Mouse (Mus musculus) embryonic facial prominence, embryonic 14.5 days (tissue): ENCODE data around the gene Ttc29. TPM values are rescaled to one million over a fixed set of nuclear protein-coding genes. Genes with fewer than 3 reads are reported as not detected.

ENCODE experiments used
- ATAC-seq: fragments of 200-750 bp; cut with Nextera tagmentation; 2 replicates; pipeline ENCODE4 v1.8.0; 2017; ENCODE audit warnings: low read depth, moderate number of reproducible peaks, moderate TSS enrichment
- DNase-seq: peaks from one replicate; pipeline ENCODE4 v3.0.0-alpha.2; 2015; ENCODE audit warnings: low spot score
- H3K27ac ChIP-seq: fragments of 300-500 bp; sonication (generic); replicated peaks from 2 replicates; pipeline ENCODE4 v1.5.1; 2014; ENCODE audit warnings: low read depth, mild to moderate bottlenecking, low read length, moderate library complexity
- H3K27me3 ChIP-seq: fragments of 300-500 bp; sonication (generic); replicated peaks from 2 replicates; pipeline ENCODE4 v1.6.1; 2014; ENCODE audit warnings: low read length; ENCODE audit not compliant: control insufficient read depth, insufficient read depth
- H3K36me3 ChIP-seq: fragments of 300-500 bp; sonication (generic); 2 replicates; pipeline ENCODE4 v1.6.1; 2014; ENCODE audit warnings: low read length, mixed read lengths; ENCODE audit not compliant: control insufficient read depth, insufficient read depth
- H3K4me1 ChIP-seq: fragments of 300-500 bp; sonication (generic); 2 replicates; pipeline ENCODE4 v1.6.1; 2014; ENCODE audit warnings: antibody characterized with exemption, low read length; ENCODE audit not compliant: control insufficient read depth, insufficient read depth
- H3K4me2 ChIP-seq: fragments of 300-500 bp; sonication (generic); 2 replicates; pipeline ENCODE4 v1.6.1; 2014; ENCODE audit warnings: low read depth, mild to moderate bottlenecking, low read length, moderate library complexity, mixed read lengths
- H3K4me3 ChIP-seq: fragments of 300-500 bp; sonication (generic); 2 replicates; pipeline ENCODE4 v1.5.1; 2014; ENCODE audit warnings: low read depth, mild to moderate bottlenecking, low read length
- H3K9ac ChIP-seq: fragments of 300-500 bp; sonication (generic); 2 replicates; pipeline ENCODE4 v1.6.1; 2014; ENCODE audit warnings: low read depth, mild to moderate bottlenecking, low read length, moderate library complexity, mixed read lengths
- H3K9me3 ChIP-seq: fragments of 300-500 bp; sonication (generic); 2 replicates; pipeline ENCODE4 v1.6.1; 2016; ENCODE audit warnings: low read length; ENCODE audit not compliant: control insufficient read depth
- WGBS: fragments of 180-500 bp; shearing (Covaris S2); extraction: QIAGEN DNeasy Blood & Tissue Kit; methylation state at CpG from one replicate; pipeline ENCODE4 v1.1.7; 2014; 5-methylcytosine and 5-hydroxymethylcytosine counted together
- polyA plus RNA-seq: library from polyadenylated mRNA; unstranded; fragments of >200 nt; fragmentation: Nextera tagmentation; extraction: Ambion mirVana; gene quantifications from 2 replicates; pipeline ENCODE4 v1.2.1, GENCODE M21; 2014

Ttc29 gene
- polyA plus RNA-seq, 1 experiment from 2014 or later, result 2.2 TPM

GRCm38 (mm10) chr8:78323391-78323790 lies 110.3 kb downstream of the Ttc29 start:
- H3K9me3 ChIP-seq, result no peaks in the 10 kb centered on the region
- no peak overlapping the region for H3K27ac ChIP-seq
- H3K36me3 ChIP-seq, result no peaks in the 10 kb centered on the region
- no peaks in the 10 kb centered on the region for H3K4me1 ChIP-seq
- no peak overlapping the region for H3K9ac ChIP-seq
- WGBS, result 82% methylated on average over 3 of the region's 3 CpGs
- no peaks in the 10 kb centered on the region for H3K27me3 ChIP-seq
- H3K4me2 ChIP-seq, result no peak overlapping the region
- ATAC-seq (no peak), DNase-seq (no peak)
- H3K4me3 ChIP-seq, result no peak overlapping the region

DNA sequence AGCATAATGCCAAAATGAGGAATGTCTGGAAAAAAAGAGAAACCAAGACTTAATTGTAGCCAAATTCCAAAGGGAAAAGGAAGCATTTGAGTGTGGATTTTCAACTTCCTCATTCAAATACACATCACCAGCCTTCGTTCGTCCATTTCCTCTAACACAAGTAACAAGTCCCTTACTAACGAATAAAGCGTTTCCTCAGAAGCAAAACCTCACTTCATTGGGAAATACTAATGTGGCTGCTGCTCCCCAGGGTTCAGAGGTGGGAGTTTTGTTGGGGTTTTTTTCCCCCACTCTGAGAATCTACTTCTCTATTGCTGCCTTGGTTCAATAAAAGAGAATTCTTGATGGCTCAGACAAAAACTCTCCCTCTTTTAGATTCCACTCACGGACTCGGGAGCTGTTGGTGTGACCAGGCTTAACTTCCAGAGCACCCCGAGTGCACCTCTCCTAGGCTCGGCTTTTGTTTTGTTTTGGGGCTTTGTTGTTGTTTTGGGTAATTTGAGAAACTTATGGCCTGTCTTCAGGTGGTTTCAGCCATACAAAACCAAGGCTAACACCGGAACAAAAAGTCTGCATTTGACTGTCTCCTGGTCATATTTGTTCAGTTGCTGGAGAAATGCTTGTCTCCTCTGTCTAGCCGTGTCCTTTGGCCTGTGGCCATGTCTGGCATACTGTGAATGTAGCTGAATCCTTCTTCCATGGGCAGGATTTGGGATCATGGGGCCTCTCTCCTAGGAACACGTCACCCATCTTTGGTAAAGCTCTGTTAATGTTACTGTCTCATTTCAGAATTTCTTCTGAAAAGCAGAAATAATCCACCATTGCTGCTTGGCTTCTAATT lies 127.8 kb downstream of the Ttc29 start:
- no peak overlapping the region for H3K4me2 ChIP-seq
- H3K4me1 ChIP-seq, result no peaks in the 10 kb centered on the region
- 52% methylated on average over 11 of the region's 11 CpGs for WGBS
- H3K36me3 ChIP-seq, result no peaks in the 10 kb centered on the region
- DNase-seq, result no peak
- H3K9me3 ChIP-seq, result no peaks in the 10 kb centered on the region
- H3K27me3 ChIP-seq, result no peaks in the 10 kb centered on the region
- H3K9ac ChIP-seq, result no peak overlapping the region
- H3K4me3 ChIP-seq, result no peak overlapping the region
- H3K27ac ChIP-seq, result no peak overlapping the region
- no peak for ATAC-seq

DNA sequence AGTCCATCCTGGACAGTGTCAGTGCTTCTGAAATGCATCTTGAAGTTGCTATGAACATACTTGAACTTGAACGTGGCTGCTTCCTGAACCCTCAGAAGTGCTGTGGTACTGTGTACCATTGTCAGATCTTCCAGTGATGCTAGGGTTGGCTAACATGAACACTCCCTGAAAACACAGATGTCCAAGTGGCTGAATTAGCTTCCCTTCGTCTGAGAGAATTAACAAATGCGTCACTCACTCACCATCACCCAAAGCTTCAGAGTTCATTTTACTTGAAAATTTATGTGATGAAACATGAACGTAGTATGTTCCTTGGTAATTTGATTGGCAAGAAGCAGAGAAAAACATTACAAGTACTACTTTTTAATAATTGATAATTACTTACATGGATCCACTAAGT lies 129.1 kb downstream of the Ttc29 start:
- DNase-seq (no peak), ATAC-seq (no peak)
- no peaks in the 10 kb centered on the region for H3K27me3 ChIP-seq
- no peak overlapping the region for H3K27ac ChIP-seq
- H3K9ac ChIP-seq, result no peak overlapping the region
- no peaks in the 10 kb centered on the region for H3K9me3 ChIP-seq
- WGBS, result 73% methylated on average over 4 of the region's 4 CpGs
- H3K4me2 ChIP-seq, result no peak overlapping the region
- no peaks in the 10 kb centered on the region for H3K4me1 ChIP-seq
- no peaks in the 10 kb centered on the region for H3K36me3 ChIP-seq
- H3K4me3 ChIP-seq, result no peak overlapping the region

DNA sequence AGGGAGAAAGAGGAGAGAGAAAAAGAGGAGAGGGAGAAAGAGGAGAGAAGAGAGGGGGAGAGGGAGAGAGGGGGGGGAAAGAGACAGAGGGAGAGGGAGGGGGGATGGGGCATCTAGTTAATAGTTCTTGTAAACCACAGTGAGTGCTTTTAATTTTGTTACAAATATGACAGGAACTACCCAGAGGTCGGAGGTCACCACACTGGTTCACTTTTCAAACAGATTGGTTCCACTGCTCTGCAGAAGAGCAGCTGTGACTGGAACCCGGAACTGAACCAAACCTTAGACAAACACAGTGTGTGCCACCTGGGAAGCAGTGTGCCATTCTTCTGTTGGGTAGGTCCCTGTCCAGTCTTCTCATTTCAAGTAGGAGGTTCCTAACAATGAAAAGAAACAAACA lies 130.9 kb downstream of the Ttc29 start:
- Histone ChIP-seq H3K4me3 (no peak overlapping the region), H3K9ac (no peak overlapping the region), H3K36me3 (no peaks in the 10 kb centered on the region), H3K27me3 (no peaks in the 10 kb centered on the region), H3K9me3 (no peaks in the 10 kb centered on the region), H3K4me1 (no peaks in the 10 kb centered on the region), H3K27ac (no peak overlapping the region), H3K4me2 (no peak overlapping the region)
- no peak for DNase-seq
- WGBS, result 39% methylated on average over 2 of the region's 2 CpGs
- no peak for ATAC-seq

DNA sequence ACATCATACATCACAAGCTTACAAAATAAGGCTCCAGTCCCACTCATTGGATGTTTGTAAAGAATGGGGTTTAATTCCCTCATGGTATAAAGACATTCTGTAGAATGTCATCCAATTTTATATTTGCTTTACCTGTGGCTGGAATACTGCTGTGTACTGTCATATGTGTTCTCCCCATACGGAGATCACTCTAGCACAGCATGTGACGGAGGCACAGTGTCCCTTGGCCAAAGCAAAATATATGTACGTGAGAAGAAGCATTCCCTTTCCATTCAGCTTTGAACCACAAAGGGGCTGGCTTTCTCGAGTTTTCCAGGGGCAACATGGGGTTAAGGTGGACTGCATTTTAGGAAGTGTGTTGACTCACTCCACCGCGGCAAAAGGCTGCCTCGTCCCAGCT lies 132.6 kb downstream of the Ttc29 start:
- H3K27ac ChIP-seq, result no peak overlapping the region
- 39% methylated on average over 7 of the region's 7 CpGs for WGBS
- H3K9me3 ChIP-seq, result no peaks in the 10 kb centered on the region
- no peak overlapping the region for H3K9ac ChIP-seq
- no peak for ATAC-seq
- no peak overlapping the region for H3K4me2 ChIP-seq
- H3K36me3 ChIP-seq, result no peaks in the 10 kb centered on the region
- no peak for DNase-seq
- no peaks in the 10 kb centered on the region for H3K4me1 ChIP-seq
- no peaks in the 10 kb centered on the region for H3K27me3 ChIP-seq
- H3K4me3 ChIP-seq, result no peak overlapping the region

DNA sequence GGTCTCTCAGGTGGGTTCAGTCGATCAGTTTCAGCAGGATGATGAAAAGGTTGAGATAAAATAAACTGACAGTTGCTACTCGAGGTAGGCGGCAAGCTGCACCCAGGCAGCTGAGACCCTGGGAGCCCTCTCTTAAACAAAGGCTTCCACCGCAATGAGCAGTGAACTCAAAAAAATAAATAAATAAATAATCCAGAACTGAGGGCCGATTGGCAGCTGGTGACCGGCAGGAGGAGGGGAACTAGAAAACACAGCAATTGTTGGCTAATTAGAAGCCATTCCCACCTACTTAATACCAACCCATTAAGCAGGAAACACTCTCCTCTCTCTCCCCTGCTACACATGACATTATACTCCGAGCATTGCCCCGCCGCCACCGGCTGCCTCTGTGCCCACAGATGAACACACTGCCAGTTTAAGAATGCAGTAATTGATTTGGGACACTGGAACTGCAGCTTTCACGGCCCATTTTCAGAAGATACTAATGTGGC lies 133.1 kb downstream of the Ttc29 start:
- peak; percentile 60; the same call in 1 of the 2 replicates for ATAC-seq
- Histone ChIP-seq H3K9ac (no peak overlapping the region), H3K36me3 (no peaks in the 10 kb centered on the region), H3K27ac (no peak overlapping the region), H3K4me2 (no peak overlapping the region), H3K4me3 (no peak overlapping the region), H3K27me3 (no peaks in the 10 kb centered on the region), H3K9me3 (no peaks in the 10 kb centered on the region), H3K4me1 (no peaks in the 10 kb centered on the region)
- peak; percentile 35 for DNase-seq
- 27% methylated on average over 11 of the region's 11 CpGs for WGBS

DNA sequence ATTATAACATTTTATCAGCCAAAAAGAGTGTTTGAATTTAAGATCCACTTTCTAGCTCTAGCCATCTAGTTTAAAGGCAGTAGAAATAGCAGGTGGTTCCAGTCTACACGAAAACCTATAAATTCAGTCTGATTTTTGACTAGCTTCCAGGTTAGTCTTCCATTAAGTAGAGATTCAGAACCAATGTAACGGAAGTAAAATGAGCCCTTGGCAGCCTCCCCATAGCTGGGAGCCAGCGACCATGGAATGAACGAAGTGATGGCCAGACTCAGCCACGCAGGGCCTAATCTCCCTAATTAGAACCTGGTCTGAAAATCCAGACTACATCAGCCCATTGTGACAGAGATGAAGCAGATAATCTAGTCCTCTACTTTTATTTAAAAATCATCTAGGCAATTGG lies 140.8 kb downstream of the Ttc29 start:
- no peak for DNase-seq
- no peak for ATAC-seq
- no peak overlapping the region for H3K27ac ChIP-seq
- H3K27me3 ChIP-seq, result no peaks in the 10 kb centered on the region
- no peak overlapping the region for H3K4me3 ChIP-seq
- no peaks in the 10 kb centered on the region for H3K36me3 ChIP-seq
- H3K4me2 ChIP-seq, result no peak overlapping the region
- H3K9me3 ChIP-seq, result no peaks in the 10 kb centered on the region
- H3K4me1 ChIP-seq, result no peaks in the 10 kb centered on the region
- no peak overlapping the region for H3K9ac ChIP-seq
- 49% methylated on average over 5 of the region's 5 CpGs for WGBS

DNA sequence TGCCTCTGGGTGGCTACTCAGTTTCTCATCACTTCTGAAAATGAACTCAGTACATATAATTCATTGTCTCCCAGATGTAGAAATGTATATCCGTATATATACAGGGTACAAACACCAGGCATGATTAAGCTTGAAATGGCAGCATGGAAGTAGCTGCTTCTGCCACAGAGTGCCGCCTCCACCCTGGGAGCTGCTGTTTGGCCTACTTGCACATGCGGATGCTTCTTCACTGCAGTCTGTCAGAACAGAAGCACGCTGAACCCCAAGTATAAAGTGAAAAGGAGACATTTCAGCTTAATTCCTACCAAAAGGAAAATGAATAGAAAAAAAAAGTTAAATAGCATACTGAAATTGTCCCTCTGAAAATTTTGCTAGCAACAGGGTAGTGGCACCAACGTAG lies 141.7 kb downstream of the Ttc29 start:
- 90% methylated on average over 5 of the region's 5 CpGs for WGBS
- H3K27me3 ChIP-seq, result no peaks in the 10 kb centered on the region

DNA sequence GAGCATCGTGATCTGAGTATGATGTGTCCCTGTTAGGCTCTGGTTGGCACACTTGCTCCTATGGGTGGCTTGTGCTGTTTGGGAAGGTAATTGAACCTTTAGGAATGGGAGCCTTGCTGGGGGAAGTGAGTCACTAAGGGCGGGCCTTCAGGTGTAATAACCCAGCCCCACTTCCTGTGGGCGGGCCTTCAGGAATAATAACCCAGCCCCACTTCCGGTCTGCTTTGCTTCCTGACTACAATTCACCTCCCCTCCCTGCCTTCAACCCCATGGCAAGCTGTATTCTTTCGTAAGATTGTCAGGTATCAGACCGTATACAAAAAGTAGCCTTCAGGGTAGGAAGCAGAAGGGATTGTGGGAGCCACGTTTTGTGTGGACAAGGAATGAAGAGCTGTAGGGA lies 177.7 kb downstream of the Ttc29 start:
- DNase-seq (no peak), ATAC-seq (no peak)
- no peaks in the 10 kb centered on the region for H3K4me1 ChIP-seq
- no peaks in the 10 kb centered on the region for H3K27me3 ChIP-seq
- H3K9ac ChIP-seq, result no peak overlapping the region
- no peak overlapping the region for H3K4me2 ChIP-seq
- WGBS, result 88% methylated on average over 7 of the region's 7 CpGs
- H3K4me3 ChIP-seq, result no peak overlapping the region
- H3K27ac ChIP-seq, result no peak overlapping the region
- H3K36me3 ChIP-seq, result no peaks in the 10 kb centered on the region
- H3K9me3 ChIP-seq, result no peaks in the 10 kb centered on the region

More for the DNA sequence above, 141.7 kb downstream of the Ttc29 start:
- no peak overlapping the region for H3K4me3 ChIP-seq
- no peaks in the 10 kb centered on the region for H3K4me1 ChIP-seq
- no peak for ATAC-seq
- H3K9ac ChIP-seq, result no peak overlapping the region
- no peak overlapping the region for H3K27ac ChIP-seq
- no peaks in the 10 kb centered on the region for H3K9me3 ChIP-seq
- no peaks in the 10 kb centered on the region for H3K36me3 ChIP-seq
- no peak for DNase-seq
- H3K4me2 ChIP-seq, result no peak overlapping the region
